Mouse (Mus musculus) gastrocnemius, postnatal 4 days (tissue): ENCODE results near the gene Itpripl2. TPM values are rescaled to one million over a fixed set of nuclear protein-coding genes. Genes with fewer than 3 reads are reported as not detected.

Experiments
- DNase-seq, 2 experiments: peaks; one replicate each; pipeline ENCODE4 v3.0.0; 2021 to 2022; ENCODE audit warnings: low spot score in 2 of 2, mixed read lengths in 2 of 2
- total RNA-seq, 2 experiments: library from RNA; stranded (reverse); gene quantifications; 2 replicates each; pipeline ENCODE4 v1.2.3; 2021

Gene Itpripl2
- total RNA-seq, 2 experiments from 2014 or later: 37.3 to 40.9 TPM

DNA sequence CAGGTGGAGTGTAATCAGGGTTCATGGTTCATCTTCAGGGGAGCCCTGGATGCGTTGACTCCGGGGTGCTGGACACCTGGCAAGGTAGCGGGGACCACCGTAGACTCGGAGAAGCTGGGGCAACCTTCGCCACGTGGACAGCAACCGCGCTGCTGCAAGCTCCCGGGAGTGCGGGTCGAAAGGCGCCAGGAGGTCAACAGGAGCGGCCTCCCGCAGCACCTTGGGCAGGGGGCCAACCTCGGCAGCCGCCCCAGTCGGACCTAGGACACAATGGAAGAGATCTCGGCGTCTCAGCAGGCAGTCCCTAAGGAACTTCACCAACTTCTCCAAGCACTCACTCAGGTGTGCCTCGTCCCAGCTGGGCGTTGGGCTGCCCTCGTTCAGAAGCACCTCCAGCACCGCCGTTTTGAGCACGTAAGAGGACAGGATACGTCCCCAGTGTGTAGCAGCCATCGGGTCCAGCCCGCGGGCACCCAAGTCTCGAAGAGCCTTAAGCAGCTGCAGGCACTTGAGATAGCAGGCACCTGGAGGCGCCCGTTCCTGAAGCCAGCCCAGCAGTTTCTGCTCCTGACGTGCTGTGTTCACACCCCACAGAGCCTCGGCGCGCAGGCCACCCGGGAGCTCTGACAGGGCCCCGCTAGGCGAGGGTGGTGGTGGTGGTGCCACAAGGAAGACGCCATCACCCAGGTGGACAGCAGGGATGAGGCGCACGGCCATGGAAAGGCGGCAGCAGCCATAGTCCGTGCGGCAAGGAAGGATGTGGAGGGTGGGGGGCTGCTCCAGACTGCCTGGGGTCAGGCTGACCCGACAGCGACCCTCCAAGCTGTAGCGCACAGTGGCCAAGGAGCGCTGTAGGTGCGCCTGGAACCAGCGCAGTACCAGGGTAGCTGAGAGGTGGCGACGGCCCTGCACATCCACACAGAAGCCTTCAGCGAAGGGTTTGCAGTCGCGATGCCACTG lies 1.8 kb downstream of the Itpripl2 start:
- peak in 1 of 2 experiments; percentile 31 for DNase-seq

DNA sequence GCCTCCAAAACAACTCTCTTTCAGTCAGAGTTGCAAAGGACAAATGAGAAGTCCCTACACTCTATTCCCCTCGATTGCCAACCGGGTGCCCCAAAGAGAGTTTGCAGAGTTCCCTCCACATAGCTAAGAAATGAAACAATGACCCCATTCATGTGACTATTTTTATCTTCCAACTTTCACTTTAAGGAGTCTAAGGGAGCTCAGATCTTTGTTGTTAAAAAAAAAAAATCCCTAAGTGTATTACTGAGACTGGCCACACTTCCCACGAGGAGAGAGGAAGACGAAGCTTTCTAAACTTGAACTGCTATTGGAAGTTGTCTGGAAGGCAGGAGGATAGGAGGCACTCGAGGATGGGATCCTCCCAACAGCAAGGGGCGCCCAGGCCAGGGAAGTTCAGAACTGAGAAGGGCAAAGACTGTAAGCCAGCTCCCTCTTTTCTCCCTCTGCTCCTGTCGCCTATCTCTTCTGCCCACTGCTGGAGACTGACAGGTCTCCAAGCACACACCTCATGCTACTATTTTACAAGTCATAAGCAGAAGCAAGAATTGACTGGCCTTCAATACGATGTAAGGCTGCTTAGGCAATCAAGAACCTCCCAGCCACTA lies 3.6 kb downstream of the Itpripl2 start:
- DNase-seq: no peak

DNA sequence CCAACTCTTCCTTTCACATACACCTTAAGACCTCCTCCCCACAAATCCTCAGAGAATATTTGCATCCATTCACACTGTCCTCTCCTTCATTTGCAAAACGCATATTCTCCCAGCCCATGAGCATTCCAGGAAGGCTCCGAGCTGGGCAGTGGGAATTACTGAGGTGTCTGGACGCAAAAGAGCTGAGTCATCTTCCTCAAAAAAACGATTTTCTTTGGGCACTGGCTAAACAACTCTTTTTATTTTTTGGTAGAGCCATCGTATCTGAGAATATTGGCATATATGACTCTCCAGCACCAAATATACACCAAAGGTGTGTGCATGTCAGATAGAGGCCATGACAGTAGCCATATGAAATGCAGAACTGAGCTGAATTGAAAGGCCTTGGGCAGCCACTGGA lies 4.9 kb downstream of the Itpripl2 start:
- DNase-seq: no peak

DNA sequence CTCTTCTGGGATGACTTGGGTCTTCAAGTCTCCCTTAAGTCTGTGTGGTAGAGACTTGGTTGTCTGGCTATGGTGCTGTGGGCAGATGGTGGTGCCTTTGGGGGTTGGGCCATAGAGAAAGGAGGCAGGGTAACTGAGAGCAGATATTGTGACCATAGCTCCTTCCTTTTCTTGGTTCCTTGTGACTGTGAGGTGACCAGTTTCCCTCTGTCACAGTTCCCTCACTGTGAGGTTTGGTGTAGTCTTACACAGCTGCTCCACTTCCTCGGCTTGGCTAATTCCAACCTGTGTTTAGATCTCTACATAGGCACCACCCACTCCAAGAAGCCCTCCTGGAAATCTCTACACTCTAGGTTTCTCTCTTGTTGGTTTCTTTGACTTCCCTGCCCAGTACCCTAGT lies 7.8 kb downstream of the Itpripl2 start:
- DNase-seq: no peak

DNA sequence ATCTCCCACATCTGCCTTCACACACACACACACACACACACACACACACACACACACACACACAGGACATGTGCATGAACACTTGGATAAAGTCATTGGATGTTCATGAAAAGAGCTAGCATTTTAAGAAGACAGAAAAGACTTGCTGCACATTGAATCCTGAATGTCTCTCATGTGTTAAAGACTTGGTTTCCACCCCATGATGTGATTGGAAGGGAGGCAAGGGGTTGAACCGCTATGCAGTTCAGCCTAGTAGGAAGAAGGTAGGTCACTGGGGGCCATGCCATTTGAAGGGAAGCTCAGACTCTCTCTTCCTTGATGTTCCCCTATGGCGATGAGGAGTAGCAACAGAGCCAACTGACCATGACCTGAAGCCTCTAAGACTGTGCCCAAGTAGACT lies 9.8 kb downstream of the Itpripl2 start:
- no peak for DNase-seq

DNA sequence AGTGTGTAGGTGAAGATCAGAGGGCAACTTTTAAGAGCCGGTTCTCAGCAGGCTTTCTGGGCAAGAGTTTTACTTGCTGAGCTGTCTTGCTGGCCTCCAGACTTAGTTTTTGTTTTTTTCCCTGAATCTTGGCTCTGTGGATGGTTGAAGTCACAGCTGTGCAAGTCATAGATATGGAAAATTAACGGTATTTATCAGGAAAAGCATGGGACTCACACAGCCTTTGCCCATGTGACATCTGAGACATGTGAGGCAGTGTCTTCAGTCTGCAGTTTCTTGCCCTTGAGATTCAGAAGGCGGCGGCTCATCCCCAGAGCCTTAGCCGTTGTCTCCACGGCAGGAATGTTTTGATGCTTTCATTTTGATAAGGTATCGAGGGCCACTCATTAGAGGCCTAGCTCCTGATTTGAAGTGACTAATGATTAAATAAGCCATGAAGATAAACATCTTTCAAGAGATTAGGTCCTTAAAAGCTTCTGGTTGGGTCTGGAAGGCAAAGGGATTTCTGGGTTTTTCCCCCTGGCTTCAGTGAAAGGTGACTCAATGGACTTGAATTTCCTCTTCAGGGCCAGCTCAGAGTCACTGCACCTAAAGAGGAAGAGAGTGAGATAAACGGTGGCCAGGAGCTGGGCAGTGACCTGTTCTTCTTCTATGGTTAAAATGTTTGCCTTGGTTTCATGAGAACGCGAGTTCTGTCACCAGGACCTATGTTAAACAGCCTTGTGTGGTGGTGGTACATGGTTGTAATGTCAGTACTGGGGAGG lies 10.5 kb downstream of the Itpripl2 start:
- DNase-seq: no peak

DNA sequence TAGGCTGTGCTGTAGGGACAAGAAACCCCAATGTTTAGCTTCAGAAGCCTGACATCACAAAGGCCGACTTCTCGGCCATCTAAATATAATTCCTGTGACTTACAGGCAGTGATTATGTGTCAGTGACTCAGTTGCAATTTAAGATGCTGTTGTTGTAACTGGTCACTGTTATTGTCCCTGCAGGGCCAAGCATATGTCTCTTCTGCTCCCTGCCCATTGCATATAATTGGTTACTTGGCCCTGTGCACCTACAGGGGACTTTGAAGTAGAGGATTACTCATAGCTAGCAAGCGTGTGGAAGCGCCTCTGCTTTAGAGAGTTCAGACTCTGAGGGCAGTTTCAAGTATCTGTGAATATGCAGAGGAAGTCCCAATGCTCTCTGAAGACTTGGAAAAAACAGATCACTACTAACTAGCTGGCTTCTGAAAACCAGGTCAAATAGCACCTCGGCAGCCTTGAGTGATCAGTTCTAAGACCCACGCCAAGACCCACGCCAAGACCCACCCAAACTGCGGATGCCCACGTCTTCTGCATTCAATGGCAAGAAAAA lies 11.5 kb downstream of the Itpripl2 start:
- DNase-seq: no peak

DNA sequence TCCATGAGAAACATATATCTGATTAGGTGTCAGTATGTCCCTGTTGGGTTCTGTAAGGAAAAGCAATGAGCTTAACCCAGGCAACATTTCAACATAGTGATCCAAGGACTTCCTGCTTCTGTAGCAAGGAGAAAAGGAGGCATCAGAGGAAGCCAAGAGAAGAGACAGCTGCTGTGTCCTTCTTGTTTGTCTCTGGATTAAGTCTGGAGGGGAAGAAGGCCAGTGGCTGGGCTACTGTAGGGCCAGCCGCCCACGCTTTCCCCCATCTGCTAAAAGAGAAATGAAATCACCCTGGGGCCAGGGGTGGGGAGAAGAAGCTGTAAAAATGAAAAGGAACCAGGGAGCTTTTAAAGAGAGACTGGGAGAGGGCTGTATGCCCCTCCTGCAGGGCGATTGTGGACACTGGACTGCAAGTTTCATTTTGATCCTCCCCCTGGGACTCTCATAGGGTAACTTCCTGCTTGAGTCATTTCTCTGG lies 12.9 kb downstream of the Itpripl2 start:
- peak; percentile 38 to 66 for DNase-seq

DNA sequence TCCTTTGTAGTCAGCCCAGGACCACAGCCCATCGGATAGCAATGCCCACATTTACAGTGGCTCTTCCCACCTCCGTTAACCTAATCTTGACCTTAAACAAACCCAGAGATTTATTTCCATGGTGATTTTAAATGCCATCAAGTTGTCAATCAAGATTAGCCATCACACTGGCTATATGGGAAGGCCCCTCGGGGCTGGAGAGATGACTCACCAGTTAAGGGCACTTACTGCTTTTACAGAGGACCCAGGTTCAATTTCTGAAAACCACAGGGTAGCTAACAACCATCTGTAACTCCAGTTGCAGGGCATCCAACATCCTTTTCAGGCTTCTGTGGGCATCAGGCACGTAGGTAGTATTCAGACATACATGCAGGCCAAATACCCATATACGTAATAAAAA lies 15.3 kb downstream of the Itpripl2 start:
- DNase-seq: no peak

DNA sequence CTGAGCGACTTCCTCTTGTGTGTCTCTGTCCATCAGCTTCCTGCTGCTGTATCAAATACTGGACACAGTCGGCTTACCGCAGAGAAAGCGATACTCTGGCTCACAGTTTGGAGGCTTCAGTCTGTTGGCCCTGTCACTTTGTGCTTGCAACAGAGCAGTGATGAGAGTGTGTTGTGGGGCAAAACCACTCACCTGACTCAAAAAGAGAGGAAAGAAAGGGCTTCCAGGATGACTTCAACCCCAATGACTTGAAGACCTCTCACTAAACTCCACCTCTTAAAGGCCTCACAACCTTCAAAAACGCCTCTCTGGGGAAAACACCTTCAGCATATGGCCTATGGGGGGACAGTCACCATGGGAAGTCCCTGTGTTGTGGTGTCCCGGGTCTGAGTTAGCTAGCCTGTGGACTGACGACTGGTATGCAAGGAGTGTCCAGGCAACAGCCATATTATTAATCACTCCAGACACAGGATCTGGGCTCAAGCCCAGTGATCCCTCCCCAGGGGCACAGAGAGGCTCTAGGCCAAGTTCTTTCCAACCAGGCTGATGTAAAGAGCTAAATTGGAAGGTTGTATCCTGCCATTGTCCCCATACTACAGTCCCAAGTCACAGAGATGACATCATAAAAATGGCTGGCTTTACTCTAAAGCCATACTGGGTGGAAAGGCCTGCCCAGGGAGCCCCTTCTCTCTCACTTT lies 16.6 kb downstream of the Itpripl2 start:
- DNase-seq: peak in 1 of 2 experiments; percentile 62

DNA sequence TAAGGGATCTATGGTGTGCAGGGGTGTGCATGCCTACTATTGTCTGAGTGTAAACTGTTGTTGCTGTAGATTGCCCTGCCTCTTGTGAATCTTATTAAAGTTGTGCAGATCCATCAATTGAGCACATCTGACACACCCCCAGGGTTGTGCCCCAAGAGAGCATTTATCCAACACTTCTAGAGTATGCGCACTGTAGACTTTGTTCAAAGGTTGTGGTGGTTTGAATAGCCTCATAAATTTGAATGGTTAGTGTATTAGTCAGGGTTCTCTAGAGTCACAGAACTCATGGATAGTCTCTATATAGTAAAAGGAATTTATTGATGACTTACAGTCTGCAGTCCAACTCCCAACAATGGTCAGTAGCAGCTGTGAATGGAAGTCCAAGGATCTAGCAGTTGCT lies 18.9 kb downstream of the Itpripl2 start:
- DNase-seq: no peak

DNA sequence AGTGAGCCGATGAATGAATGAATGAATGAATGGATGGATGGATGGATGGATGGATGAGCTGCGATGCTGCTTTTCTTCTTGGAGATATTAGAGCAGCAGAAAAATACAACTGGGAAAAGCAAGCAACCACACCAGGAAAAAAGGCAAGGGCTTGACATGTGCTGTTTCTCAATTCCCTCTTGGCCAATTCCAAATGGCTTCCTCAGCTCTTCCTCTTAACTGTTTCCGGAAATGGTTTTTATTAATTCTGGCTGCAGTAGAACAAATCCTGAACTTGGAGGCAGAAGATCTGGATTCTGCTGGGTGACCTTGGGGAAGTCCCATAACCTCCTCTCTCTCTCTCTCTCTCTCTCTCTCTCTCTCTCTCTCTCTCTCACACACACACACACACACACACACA lies 23.7 kb downstream of the Itpripl2 start:
- no peak for DNase-seq

DNA sequence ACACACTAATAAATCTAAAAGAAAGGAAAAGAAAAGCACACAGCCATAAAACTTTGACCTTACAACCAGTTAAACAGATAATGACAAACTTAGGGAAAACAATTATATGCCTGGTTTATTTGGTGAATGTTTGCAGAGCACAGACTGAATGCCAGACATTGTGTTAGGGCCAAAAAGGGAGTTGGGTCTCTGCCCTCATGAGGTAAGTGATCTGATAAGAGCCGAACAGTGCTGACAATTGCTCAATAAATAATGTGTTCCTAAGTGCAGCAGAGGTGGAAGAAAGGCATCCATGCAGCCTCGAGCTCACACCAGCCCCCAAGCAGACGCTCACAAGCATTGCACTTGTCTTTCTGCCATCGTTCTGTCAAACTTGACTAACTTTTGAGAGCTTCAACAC lies 27.3 kb downstream of the Itpripl2 start:
- no peak for DNase-seq

DNA sequence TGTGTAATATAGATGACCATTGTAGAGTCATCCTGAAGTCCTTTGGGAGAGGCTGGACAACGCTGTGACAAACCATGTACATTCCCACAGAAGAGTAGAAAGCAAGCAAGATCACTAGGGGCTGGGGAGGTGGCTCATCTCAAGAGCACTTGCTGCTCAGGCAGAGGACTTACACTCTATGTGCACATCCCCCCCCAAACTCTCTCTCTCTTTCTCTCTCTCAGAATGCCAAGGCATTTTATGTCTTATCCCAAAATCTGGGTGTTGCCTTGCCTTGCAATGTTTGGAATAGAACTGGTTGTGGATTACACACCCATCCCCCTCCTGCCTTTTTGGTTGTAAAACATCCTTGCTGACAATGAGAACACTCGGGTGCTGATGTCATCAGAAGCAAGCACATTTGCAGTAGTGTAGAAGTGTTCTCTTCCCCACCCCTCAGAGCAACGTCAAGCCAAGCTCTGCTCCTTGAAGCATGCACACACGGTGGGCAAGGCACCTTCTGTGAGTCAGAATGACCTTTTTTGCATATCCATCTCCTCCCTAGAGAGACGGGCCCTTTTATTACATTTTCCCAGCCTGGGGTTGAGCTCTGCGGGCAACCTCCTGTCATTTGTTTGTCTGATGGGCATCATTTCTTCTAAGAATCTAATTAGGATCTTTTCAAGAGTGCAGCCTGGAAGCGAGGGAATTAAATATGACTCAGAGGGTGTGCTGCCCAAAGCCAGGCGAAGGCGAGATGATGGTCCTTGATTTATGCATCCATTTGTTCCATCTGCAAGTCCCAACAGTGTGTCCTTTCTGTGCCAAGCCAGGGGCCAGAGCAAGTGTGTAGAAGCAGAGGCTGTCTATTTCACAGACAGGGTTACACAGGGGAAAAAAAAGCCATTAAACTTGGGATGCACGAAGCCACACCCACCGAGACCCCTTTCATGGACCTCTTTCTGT lies 28.7 kb downstream of the Itpripl2 start:
- DNase-seq: no peak

DNA sequence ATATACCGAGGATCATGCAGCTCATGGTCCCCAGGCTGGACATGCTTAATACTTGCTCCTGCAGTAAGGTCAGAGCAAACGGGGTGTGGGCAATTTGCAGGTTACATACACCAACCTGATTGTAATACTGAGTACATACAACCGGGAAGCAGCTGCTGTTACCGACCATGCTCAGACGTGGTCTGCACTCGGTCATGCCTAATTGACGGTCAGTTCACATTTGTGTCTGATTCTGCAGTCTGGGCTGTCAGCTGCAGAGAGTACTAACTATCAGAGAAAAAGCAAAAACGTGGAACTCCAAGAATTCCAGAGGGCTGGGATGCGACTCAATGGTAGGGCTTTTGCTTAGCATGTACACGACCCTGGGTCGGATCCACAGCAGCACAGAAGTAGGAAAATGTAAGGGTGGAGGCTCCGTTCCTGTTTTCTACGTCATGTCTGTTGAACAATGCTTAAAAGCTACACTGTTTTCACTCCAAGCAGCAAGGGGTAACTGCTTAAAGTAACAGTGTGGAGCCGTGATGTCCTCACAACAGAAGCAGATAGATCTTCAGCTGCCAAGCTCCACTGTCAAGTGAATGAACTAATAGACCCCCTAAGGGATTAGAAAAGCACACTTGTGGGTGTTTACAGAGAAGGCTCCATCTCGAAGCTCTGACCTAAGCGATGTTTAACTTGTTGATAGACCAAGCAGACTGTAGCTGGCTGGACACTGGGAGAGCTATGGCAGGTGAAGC lies 30.2 kb downstream of the Itpripl2 start:
- no peak for DNase-seq

DNA sequence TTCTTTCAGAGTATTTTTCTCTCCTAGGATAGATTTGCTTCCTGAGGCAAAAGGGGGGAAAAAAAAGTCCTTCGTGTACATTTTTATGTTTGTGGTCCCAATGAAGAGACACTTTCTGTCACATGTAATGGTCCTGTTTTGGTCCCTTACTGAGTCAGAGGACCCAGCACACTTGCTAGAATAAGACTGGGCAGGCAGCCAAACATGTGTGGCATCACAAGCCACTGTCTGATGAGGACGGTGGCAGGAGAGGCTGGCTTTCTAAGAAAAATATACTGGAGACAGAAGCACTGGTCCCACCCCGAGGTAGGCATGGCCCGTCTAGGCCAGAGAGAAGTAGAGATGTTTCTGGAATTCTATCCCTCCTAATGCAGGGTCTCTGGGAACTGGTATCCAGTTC lies 38.1 kb downstream of the Itpripl2 start:
- no peak for DNase-seq

DNA sequence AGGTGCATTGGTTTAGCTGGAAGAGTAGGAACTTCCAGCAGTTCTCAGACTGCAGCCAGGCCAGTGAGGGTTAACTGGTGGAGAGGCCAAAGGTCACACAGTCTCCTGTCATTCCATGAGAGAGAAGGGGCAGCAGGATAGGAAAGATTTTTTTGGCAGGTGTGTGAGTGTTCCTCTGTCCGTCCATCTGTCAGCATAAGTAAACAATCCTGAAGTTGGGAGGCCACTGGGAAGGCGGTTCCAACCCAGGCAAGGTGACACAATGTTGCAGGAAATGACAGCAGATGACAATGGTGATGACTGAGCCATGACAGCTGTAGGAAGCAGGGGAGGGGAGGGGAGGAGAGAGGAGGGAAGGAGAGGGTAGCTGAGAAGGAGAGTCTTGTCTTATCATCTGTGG lies 38.8 kb downstream of the Itpripl2 start:
- no peak for DNase-seq

DNA sequence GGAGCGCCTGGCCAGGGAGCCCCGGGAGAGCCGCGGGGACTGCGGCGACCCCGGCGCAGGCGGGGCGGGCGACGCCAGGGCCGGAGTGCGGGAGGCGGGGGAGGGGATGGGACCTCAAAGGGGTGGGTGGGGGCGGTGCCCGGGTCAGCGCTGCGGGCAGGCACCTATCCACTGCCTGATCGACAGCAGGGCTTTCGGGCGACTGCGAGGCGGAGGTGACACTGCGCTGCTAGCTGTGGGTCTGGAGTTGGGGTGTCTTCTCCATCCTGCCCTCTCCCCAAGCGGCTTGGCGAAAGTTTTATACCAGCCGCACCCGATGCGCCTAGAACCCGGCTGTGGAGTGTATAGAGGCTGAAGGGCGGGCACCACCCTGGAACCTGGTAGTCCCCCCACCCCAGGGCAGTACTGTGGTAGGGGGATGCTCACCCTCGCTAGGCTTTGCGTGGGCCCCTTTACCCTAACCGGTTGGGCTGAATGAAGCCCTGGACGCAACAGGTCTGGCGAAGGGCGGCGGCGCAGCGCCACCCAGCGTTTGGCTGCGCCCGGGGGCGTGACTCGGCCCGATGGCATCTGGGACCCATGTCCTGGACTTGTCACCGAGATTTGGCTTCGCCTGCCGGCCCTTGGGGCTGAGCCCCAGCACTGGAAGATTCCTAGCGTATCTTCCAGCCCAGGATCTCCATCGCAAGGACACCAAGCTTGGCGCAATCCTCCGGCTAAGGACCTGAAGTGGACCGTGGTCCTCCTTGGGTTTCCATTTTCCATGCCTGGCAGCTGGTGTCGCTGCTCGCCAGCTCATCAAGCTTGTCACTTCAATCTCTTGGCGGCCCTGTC lies 43.4 kb downstream of the Itpripl2 start, which contains the start of gene Syt17:
TSS of gene Syt17 (minus strand) at position 89 of the 834 bp plus-strand sequence.
- DNase-seq: peak; percentile 64 to 78
